Mouse (Mus musculus) thymus, postnatal 10 days (tissue): ENCODE measurements at regions not wholly inside any gene's neighbourhood (a gene's known extent, or its start where the extent isn't known, plus 50 kb on each side); places are given as distances from the start of the nearest gene placed in this dataset.

Experiments
- DNase-seq, 2 experiments: peaks; one replicate each; pipeline ENCODE4 v3.0.0; 2021; ENCODE audit warnings: low spot score in 2 of 2

DNA sequence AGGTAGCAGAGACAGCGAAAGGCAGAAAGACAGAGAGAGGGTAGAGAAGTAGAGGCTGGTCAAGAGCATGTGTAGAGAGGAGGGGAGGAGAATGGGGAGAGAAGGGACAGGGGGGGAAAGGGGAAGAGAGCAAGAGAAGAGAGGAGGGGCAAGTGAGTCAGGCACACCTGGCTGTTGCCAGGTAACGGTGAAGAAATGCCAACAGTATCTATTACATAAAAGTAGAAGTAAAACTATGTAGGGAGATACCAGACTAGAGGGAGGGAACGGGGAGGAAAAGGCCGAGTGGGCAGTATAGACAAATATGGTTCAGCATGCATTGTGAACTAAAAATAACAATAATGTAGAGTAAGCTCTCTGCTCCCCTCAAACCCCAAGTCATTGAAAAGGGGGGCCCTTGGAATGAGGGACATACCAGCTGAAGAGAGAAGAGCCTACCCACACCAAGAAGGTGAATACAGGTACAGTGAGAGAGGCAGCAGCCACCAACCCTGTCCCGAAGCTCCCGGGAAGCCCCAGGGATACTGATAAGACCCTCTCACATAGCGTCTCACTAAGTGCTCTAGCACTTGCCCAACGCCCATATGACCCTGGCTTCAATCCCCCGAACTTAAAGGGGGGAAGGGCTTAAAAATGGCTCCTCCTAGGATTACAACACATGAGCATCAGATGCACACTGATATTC, 56.0 kb upstream of the Hs6st1 start:
- DNase-seq, result no peak

DNA sequence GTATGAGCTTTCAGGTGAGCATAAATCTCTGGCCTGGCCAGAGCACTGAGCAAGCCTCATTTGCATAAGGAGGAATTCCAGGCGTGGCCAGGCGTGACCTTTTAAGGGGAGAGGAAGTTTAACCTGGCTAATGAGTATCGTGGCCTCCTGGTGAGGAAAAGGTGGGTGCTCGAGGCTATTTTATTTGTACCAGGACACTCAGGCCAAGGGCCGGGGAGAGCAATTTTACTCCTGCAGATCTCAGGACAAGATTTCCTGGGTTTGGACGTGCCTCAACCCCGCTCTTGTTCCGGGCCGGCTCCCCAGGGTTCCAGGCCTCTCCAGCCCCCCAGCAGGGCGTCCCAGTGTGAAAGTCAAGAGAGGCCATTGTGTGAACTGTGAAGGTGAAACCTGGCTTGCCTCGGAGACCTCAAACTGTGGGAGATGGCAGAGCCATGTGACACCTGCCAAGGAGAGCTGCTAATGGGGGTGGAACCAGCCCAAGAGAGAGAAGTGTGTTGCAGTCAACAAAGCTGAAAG, 54.3 kb upstream of the Hs6st1 start:
- no peak for DNase-seq

DNA sequence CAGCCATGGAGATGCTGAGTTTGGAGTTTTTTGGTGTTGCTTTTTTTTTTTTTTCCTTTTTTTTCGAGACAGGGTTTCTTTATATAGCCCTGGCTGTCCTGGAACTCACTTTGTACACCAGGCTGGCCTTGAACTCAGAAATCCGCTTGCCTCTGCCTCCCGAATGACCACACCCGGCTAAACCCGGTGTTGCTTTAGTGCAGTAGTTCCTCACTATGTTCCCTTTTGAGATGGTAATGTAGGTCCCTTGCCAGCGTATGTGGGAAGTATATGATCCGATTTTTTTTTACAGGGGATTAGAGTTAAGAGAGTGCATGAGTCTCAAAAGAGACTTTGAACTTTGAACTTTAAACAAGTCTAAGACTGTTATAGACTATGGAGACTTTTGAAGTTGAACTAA, 53.8 kb upstream of the Hs6st1 start:
- no peak for DNase-seq

DNA sequence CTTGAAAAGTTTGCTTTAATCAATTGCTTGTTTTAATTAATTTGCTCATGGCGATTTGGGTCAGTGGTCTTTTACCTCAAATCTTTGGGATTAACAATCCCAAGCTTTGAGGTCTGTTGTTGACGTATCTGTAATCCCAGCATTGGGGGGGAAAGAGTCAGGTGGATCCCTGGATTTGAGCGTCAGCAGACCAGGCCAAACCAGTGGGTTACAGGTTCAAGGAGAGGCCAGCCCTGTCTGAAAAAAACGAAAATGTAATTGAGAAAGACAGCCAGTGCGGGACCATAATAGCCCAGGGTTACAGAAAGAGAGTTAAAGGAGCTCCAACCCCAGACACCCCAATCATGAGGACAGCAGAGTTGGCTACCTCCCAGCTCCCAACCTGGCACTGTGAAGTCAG, 53.0 kb upstream of the Hs6st1 start:
- DNase-seq, result no peak

DNA sequence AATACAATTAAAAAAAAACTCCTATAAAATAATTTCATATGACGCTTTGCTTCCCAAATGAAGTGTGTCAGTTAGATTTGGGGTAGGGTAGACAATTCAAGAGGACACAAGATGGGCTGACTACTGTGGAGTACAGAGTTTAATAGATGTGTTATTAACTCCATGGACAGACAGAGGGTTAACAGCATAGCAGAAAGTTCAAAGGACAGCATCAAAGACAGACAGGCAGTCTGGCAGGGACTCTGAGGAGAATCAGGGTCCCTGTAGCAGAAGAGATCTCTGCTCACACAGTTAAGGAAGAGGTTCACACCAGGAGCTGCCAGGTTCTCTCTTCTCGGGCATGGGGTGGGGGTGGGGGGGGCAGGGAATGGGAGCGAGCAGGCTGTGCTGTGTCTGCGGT, 51.6 kb upstream of the Hs6st1 start:
- no peak for DNase-seq

DNA sequence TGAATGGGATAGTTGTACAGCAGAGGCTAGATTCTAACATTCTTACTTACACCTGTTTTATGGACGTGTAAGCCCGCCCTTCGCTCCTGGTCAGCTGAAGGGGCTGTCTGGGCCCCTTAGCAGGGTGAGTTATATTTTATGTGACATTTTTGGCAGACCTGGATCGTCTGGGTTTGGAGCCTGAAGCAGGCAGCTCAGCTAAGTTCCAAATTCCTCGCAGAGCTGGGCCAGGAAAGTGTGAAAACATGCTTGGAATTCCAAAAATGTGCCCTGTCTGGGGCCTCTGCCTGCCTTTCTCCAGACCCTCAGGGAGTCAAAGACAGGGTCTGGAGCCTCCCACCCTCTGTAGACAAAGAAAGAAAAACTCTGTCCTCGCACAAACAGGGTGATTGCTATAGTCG, 51.1 kb upstream of the Hs6st1 start:
- DNase-seq, result no peak

DNA sequence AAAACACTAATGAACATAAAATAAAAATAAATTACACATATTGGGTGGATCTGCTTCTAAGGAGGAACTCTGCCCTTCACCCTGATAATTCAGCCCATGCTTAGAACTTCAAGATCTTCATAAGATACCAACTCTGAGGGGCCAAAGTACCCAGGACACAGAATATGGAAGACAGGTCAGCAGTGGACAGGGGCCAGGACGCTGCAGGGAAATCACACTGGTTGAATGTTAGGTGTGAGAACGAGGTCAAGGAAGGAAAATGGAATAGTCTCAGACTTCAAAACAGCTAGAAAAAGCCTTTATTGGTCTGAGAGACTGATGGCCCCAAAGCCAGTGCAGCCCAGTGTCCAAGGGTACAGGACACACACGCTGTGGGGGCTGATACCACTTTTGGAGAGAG, 50.5 kb upstream of the Hs6st1 start:
- DNase-seq, result no peak
